Mouse (Mus musculus) embryonic facial prominence, embryonic 14.5 days (tissue): ENCODE data around the gene Rnf10. TPM values are rescaled to one million over a fixed set of nuclear protein-coding genes. Genes with fewer than 3 reads are reported as not detected.
A peak's percentile ranks its signal among the peaks of the same experiment; 100 is the strongest.

Experiments used
- ATAC-seq: fragments of 200-750 bp; cut with Nextera tagmentation; 2 replicates; pipeline ENCODE4 v1.8.0; 2017; ENCODE audit warnings: low read depth, moderate number of reproducible peaks, moderate TSS enrichment
- DNase-seq: peaks from one replicate; pipeline ENCODE4 v3.0.0-alpha.2; 2015; ENCODE audit warnings: low spot score
- H3K27ac ChIP-seq: fragments of 300-500 bp; sonication (generic); replicated peaks from 2 replicates; pipeline ENCODE4 v1.5.1; 2014; ENCODE audit warnings: low read depth, mild to moderate bottlenecking, low read length, moderate library complexity
- H3K27me3 ChIP-seq: fragments of 300-500 bp; sonication (generic); replicated peaks from 2 replicates; pipeline ENCODE4 v1.6.1; 2014; ENCODE audit warnings: low read length; ENCODE audit not compliant: control insufficient read depth, insufficient read depth
- H3K36me3 ChIP-seq: fragments of 300-500 bp; sonication (generic); 2 replicates; pipeline ENCODE4 v1.6.1; 2014; ENCODE audit warnings: low read length, mixed read lengths; ENCODE audit not compliant: control insufficient read depth, insufficient read depth
- H3K4me1 ChIP-seq: fragments of 300-500 bp; sonication (generic); 2 replicates; pipeline ENCODE4 v1.6.1; 2014; ENCODE audit warnings: antibody characterized with exemption, low read length; ENCODE audit not compliant: control insufficient read depth, insufficient read depth
- H3K4me2 ChIP-seq: fragments of 300-500 bp; sonication (generic); 2 replicates; pipeline ENCODE4 v1.6.1; 2014; ENCODE audit warnings: low read depth, mild to moderate bottlenecking, low read length, moderate library complexity, mixed read lengths
- H3K4me3 ChIP-seq: fragments of 300-500 bp; sonication (generic); 2 replicates; pipeline ENCODE4 v1.5.1; 2014; ENCODE audit warnings: low read depth, mild to moderate bottlenecking, low read length
- H3K9ac ChIP-seq: fragments of 300-500 bp; sonication (generic); 2 replicates; pipeline ENCODE4 v1.6.1; 2014; ENCODE audit warnings: low read depth, mild to moderate bottlenecking, low read length, moderate library complexity, mixed read lengths
- H3K9me3 ChIP-seq: fragments of 300-500 bp; sonication (generic); 2 replicates; pipeline ENCODE4 v1.6.1; 2016; ENCODE audit warnings: low read length; ENCODE audit not compliant: control insufficient read depth
- WGBS: fragments of 180-500 bp; shearing (Covaris S2); extraction: QIAGEN DNeasy Blood & Tissue Kit; methylation state at CpG from one replicate; pipeline ENCODE4 v1.1.7; 2014; 5-methylcytosine and 5-hydroxymethylcytosine counted together
- polyA plus RNA-seq: library from polyadenylated mRNA; unstranded; fragments of >200 nt; fragmentation: Nextera tagmentation; extraction: Ambion mirVana; gene quantifications from 2 replicates; pipeline ENCODE4 v1.2.1, GENCODE M21; 2014

The Rnf10 gene
- polyA plus RNA-seq, 1 experiment from 2014 or later = 77.2 TPM

- 84% methylated on average over 6 of the region's 6 CpGs for WGBS
- DNase-seq (no peak), ATAC-seq (no peak)
- no peaks in the 10 kb centered on the region for H3K9me3 ChIP-seq
- H3K36me3 ChIP-seq = peaks cover 64% of the 10 kb centered on the region
- H3K4me3 ChIP-seq = no peak overlapping the region
- H3K4me1 ChIP-seq = no peaks in the 10 kb centered on the region
- no peaks in the 10 kb centered on the region for H3K27me3 ChIP-seq
- H3K27ac ChIP-seq = no peak overlapping the region
- H3K4me2 ChIP-seq = no peak overlapping the region
- no peak overlapping the region for H3K9ac ChIP-seq
These were observed 12.3 kb downstream of the Rnf10 start for GRCm38 (mm10) chr5:115260356-115260755.

GRCm38 (mm10) chr5:115256909-115257546 is 15.7 kb downstream of the Rnf10 start:
- peaks cover 56% of the 10 kb centered on the region for H3K36me3 ChIP-seq
- H3K9me3 ChIP-seq = no peaks in the 10 kb centered on the region
- H3K9ac ChIP-seq = no peak overlapping the region
- 88% methylated on average over 10 of the region's 10 CpGs for WGBS
- H3K4me3 ChIP-seq = no peak overlapping the region
- no peak for ATAC-seq
- no peak overlapping the region for H3K27ac ChIP-seq
- H3K4me1 ChIP-seq = no peaks in the 10 kb centered on the region
- H3K4me2 ChIP-seq = no peak overlapping the region
- no peaks in the 10 kb centered on the region for H3K27me3 ChIP-seq
- no peak for DNase-seq

DNA sequence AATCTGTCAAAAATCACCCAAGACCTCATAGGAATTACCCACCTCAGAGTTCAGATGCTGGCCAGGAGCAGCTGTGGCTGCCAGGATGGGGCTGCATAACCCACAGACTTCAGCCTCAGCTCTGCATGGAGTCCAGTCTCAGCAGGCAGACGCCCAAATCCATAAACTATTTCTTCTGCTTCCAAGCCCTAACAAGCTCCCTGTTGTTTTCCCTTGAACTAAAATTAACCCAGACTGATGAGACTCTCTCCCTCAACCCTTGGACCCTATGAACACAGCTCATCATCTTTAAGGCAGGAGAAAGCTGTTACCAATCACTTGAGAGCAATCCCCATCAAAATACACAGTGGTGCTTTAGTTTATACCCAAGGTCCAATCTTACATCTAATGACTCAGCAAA is 17.2 kb downstream of the Rnf10 start:
- no peak for DNase-seq
- no peak for ATAC-seq
- no peak overlapping the region for H3K27ac ChIP-seq
- no peaks in the 10 kb centered on the region for H3K4me1 ChIP-seq
- H3K4me3 ChIP-seq = no peak overlapping the region
- no peaks in the 10 kb centered on the region for H3K27me3 ChIP-seq
- no peak overlapping the region for H3K9ac ChIP-seq
- H3K36me3 ChIP-seq = peaks cover 70% of the 10 kb centered on the region
- H3K9me3 ChIP-seq = no peaks in the 10 kb centered on the region
- H3K4me2 ChIP-seq = no peak overlapping the region
- 50% methylated on average over 1 of the region's 1 CpGs for WGBS

DNA sequence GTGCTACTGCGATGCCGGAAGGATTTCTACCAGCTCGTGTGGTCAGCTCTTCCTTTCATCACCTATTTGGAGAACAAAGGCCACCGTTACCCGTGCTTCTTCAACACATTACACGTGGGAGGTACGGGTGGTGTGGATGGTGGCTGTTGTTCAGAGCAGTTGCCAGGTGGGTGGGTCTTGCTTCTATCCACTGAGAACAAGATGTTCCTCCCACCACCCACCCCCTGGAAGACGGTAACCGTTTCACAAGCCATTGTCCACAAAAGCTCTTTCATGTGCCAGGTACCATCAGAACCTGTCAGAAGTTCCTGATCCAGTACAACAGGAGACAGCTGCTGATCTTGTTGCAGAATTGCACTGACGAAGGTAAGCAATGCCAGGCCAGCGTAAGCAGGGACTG is 32.5 kb downstream of the Rnf10 start:
- no peak for ATAC-seq
- WGBS = 82% methylated on average over 11 of the region's 11 CpGs
- no peak for DNase-seq

GRCm38 (mm10) chr5:115238729-115239195 is 33.9 kb downstream of the Rnf10 start:
- peaks cover 6% of the 10 kb centered on the region for H3K4me1 ChIP-seq

More for the DNA sequence above, 32.5 kb downstream of the Rnf10 start:
- Histone ChIP-seq H3K9ac (no peak overlapping the region), H3K4me1 (peaks cover 6% of the 10 kb centered on the region), H3K27ac (no peak overlapping the region), H3K9me3 (no peaks in the 10 kb centered on the region), H3K36me3 (peaks cover 57% of the 10 kb centered on the region), H3K4me3 (no peak overlapping the region), H3K27me3 (peaks cover 1% of the 10 kb centered on the region; the same call in 1 of the 2 replicates), H3K4me2 (no peak overlapping the region)

DNA sequence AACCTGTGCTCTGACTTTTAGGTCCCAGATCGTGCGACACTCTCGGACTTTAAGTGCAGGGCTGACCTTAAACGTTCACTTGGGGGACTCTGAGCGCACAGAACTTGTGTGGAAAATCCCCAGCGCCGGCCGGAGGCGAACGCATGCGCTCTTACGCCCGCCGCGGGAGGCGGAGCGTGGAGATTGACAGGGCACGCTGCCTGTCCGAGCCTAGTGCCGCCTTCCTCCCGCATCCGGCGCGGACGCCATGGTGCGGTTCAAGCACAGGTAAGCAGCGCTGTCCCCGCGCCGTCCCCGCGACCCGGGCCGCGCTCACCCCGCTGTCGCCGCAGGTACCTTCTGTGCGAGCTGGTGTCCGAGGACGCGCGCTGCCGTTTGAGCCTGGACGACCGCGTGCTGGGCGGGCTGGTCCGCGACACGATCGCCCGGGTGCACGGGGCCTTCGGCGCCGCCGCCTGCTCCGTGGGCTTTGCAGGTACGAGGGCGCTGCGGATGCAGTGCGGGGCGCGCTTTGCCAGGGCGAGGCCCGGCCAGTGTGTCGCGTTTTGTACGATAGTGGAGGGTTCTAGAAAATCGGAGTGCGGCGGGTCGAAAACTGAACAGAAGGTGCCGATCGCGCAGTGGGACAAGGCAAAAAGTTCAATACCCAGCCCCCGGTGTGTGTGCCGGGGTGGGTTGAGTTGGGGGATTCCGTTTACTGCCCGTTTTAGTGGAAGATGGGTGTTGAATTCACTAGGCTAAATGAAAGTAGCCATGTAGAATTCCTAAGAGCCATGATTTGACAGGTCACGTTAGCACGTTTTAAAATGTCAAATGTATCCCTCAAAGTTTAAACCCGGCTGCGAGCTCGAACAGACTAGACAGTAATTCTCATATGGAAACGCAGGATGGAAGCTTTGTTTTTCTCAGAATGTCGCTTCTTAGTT is 34.6 kb downstream of the Rnf10 start:
- Histone ChIP-seq H3K27me3 (peaks cover 5% of the 10 kb centered on the region; the same call in 1 of the 2 replicates), H3K9ac (peak overlapping the region; percentile 76), H3K4me1 (peaks cover 6% of the 10 kb centered on the region), H3K4me3 (peak overlapping the region; percentile 92), H3K9me3 (no peaks in the 10 kb centered on the region), H3K27ac (0 out of 2 replicates have a peak overlapping the region, but pooled peaks have one; percentile 18), H3K4me2 (peak overlapping the region; percentile 89), H3K36me3 (peaks cover 35% of the 10 kb centered on the region)
- ATAC-seq = peak; percentile 87
- peak; percentile 95 for DNase-seq
- WGBS = under 1% methylated on average over 60 of the region's 88 CpGs

More at GRCm38 (mm10) chr5:115238729-115239195, 33.9 kb downstream of the Rnf10 start:
- Histone ChIP-seq H3K9me3 (no peaks in the 10 kb centered on the region), H3K9ac (peak overlapping the region; percentile 76), H3K36me3 (peaks cover 42% of the 10 kb centered on the region), H3K4me3 (peak overlapping the region; percentile 92), H3K27ac (no peak overlapping the region), H3K27me3 (peaks cover 5% of the 10 kb centered on the region; the same call in 1 of the 2 replicates), H3K4me2 (peak overlapping the region; percentile 89)
- ATAC-seq (no peak), DNase-seq (no peak)
- 5% methylated on average over 11 of the region's 11 CpGs for WGBS

DNA sequence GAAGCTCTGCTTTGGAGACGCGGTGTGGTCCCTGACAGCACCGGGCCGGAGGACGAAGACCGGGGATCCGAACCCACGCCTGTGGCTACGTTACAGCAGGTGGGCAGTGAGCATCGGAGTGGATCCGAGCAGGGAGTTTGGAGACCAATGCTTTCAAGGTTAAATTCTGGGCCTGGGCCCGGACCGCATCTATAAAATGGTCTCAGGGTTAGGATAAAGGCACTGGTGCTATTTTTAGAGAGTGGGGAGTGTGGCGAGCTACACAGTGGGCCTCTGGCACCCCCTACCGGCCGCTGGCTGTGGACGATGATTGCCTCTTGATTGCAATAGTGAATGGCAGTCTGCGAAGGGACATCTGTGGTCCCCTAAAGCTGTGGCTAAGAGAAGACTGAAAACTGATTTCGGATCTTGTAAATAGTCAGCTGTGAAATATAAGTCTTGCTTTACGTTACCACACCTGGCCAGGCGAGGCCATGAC is 36.9 kb downstream of the Rnf10 start, which contains the start of gene Pop5:
Pop5 (plus strand) TSS at position 51 of the 478 bp plus-strand sequence.
- WGBS = 2% methylated on average over 21 of the region's 21 CpGs
- H3K27ac ChIP-seq = peak within 1 kb of the TSS; percentile 28
- peak within 1 kb of the TSS; percentile 63 for H3K4me3 ChIP-seq
- H3K27me3 ChIP-seq = peaks cover 5% of the 10 kb centered on the region; the same call in 1 of the 2 replicates
- no peaks in the 10 kb centered on the region for H3K9me3 ChIP-seq
- H3K4me2 ChIP-seq = peak within 1 kb of the TSS; percentile 95
- peak within 1 kb of the TSS; percentile 69 for H3K9ac ChIP-seq
- ATAC-seq (peak; percentile 75), DNase-seq (peak; percentile 92)
- peaks cover 10% of the 10 kb centered on the region for H3K4me1 ChIP-seq
- H3K36me3 ChIP-seq = peaks cover 13% of the 10 kb centered on the region

- peak overlapping the region; percentile 95 for H3K4me2 ChIP-seq
- DNase-seq = peak; percentile 80
- H3K27ac ChIP-seq = peak overlapping the region; percentile 28
- peaks cover 8% of the 10 kb centered on the region for H3K36me3 ChIP-seq
- under 1% methylated on average over 24 of the region's 45 CpGs for WGBS
- H3K9me3 ChIP-seq = no peaks in the 10 kb centered on the region
- peak overlapping the region; percentile 69 for H3K9ac ChIP-seq
- peaks cover 10% of the 10 kb centered on the region for H3K4me1 ChIP-seq
- peak overlapping the region; percentile 63 for H3K4me3 ChIP-seq
- H3K27me3 ChIP-seq = peaks cover 5% of the 10 kb centered on the region; the same call in 1 of the 2 replicates
- ATAC-seq = peak; percentile 44
These were observed 37.4 kb downstream of the Rnf10 start for GRCm38 (mm10) chr5:115235323-115235771.
